In genomic region chr7:120848831-120849512, GRCm38 (mm10) we compare ENCODE assay signal across 34 mouse cellular contexts. TPM values are rescaled to one million over a fixed set of nuclear protein-coding genes. Genes with fewer than 3 reads are reported as not detected.
DNase-seq lines count a peak whose midpoint lies in the region; ATAC-seq and TF ChIP-seq lines count a peak whose summit lies in the region.
"Had no signal": no experiment of that assay in that cellular context is flagged by ENCODE, and none has a peak within 500 bp of the region (broad histone marks: within the 10 kb centered on the region; RNA-seq: fewer than 3 reads in every experiment).

No protein-coding gene starts in this region.

- peaks cover 99% of the 10 kb centered on the region for H3K36me3 ChIP-seq in erythroblast, embryonic 14.5 days (ENCODE audit: control insufficient read depth)
- H3K36me3 ChIP-seq in liver, embryonic 15.5 days (replicated peaks) = peaks cover 63% of the 10 kb centered on the region
- H3K36me3 ChIP-seq: midbrain, embryonic 10.5 days had no signal

- H3K27me3 ChIP-seq in erythroblast, embryonic 14.5 days (ENCODE audit: control insufficient read depth) = no peaks in the 10 kb centered on the region
- H3K27me3 ChIP-seq in liver, embryonic 15.5 days = no peaks in the 10 kb centered on the region
- H3K27me3 ChIP-seq: hindbrain, embryonic 13.5 days; neural tube, embryonic 15.5 days; stomach, embryonic 15.5 days had no signal

- peak overlapping the region; percentile 14 for H3K4me3 ChIP-seq in erythroblast, embryonic 14.5 days (replicated peaks)
- no peak overlapping the region for H3K4me3 ChIP-seq in liver, embryonic 15.5 days (replicated peaks)
- no peak overlapping the region for H3K4me3 ChIP-seq in left cerebral cortex, adult 2 months
- H3K4me3 ChIP-seq: forebrain, embryonic 12.5 days; heart, embryonic 13.5 days; hindbrain, embryonic 13.5 days; limb, embryonic 10.5 days; midbrain, embryonic 10.5 days; neural tube, embryonic 15.5 days; stomach, embryonic 15.5 days had no signal

- intact Hi-C loops in left cerebral cortex, postnatal 36 days (cut with DNase I) = no loop called here
- intact Hi-C loops in left cerebral cortex, adult 2 months (cut with DNase I) = no loop called here

- peaks cover 97% of the 10 kb centered on the region for H3K4me1 ChIP-seq in erythroblast, embryonic 14.5 days (ENCODE audit: control insufficient read depth)
- H3K4me1 ChIP-seq in liver, embryonic 15.5 days (replicated peaks) = peaks cover 99% of the 10 kb centered on the region

- H3K9me3 ChIP-seq in erythroblast, embryonic 14.5 days (ENCODE audit: control insufficient read depth, low read length) = no peaks in the 10 kb centered on the region
- no peaks in the 10 kb centered on the region for H3K9me3 ChIP-seq in liver, embryonic 15.5 days (replicated peaks)
- H3K9me3 ChIP-seq: forebrain, embryonic 12.5 days; heart, embryonic 13.5 days; hindbrain, embryonic 13.5 days; limb, embryonic 10.5 days; midbrain, embryonic 10.5 days; neural tube, embryonic 15.5 days; stomach, embryonic 15.5 days had no signal

- no peak for TF ChIP-seq CTCF in left cerebral cortex, adult 2 months (IDR thresholded peaks at IDR 0.05)

- peak overlapping the region; percentile 61 for H3K27ac ChIP-seq in liver, embryonic 15.5 days (replicated peaks)
- H3K27ac ChIP-seq in left cerebral cortex, adult 2 months = no peak overlapping the region
- H3K27ac ChIP-seq: forebrain, embryonic 12.5 days; heart, embryonic 13.5 days; hindbrain, embryonic 13.5 days; kidney, postnatal 0 days; limb, embryonic 10.5 days; midbrain, embryonic 10.5 days; neural tube, embryonic 15.5 days; stomach, embryonic 15.5 days had no signal

- no peak overlapping the region; the same call in 1 of the 2 replicates for H3K4me2 ChIP-seq in liver, embryonic 15.5 days
- H3K4me2 ChIP-seq: forebrain, embryonic 12.5 days; heart, embryonic 13.5 days; hindbrain, embryonic 13.5 days; neural tube, embryonic 15.5 days; stomach, embryonic 15.5 days had no signal

- ATAC-seq in erythroblast, adult 5-6 weeks (replicated peaks; ENCODE audit: low FRiP score, poor library complexity, severe bottlenecking) = no peak
- ATAC-seq in liver, embryonic 15.5 days (ENCODE audit: insufficient read depth) = no peak
- ATAC-seq: activated CD4-positive, CD25-positive, alpha-beta regulatory T cell, adult 4 months; lung, postnatal 0 days had no signal

- peak; percentile 15 for DNase-seq in CD4-positive helper T cell, adult 2 months (ENCODE audit: low read depth, low spot score)
- peak; percentile 42 for DNase-seq in induced T-regulatory cell, adult 2 months (ENCODE audit: low read depth)
- DNase-seq in left cerebral cortex, postnatal 36 days (ENCODE audit: low spot score in 2 of 2) = no peak
- no peak for DNase-seq in left cerebral cortex, adult 2 months (ENCODE audit: extremely low spot score in 1 of 2, low spot score in 2 of 2)
- DNase-seq in embryo, embryonic 10.5 days (ENCODE audit: low spot score) = no peak
- DNase-seq: adrenal gland, adult 8-10 months; cerebellum, adult 8-10 months; gastrocnemius, postnatal 14 days; heart, adult 18-20 months; heart, postnatal 14 days; layer of hippocampus, adult 9-11 months; right cerebral cortex, adult 18-20 months; right cerebral cortex, postnatal 4 days; thymus, adult 18-20 months; thymus, postnatal 36 days had no signal

- WGBS in liver, embryonic 15.5 days (ENCODE audit: insufficient replicate concordance) = 69% methylated on average over 3 of the region's 3 CpGs

- H3K9ac ChIP-seq in liver, embryonic 15.5 days = peak overlapping the region; percentile 7; the same call in 1 of the 2 replicates
- H3K9ac ChIP-seq: forebrain, embryonic 12.5 days; heart, embryonic 13.5 days; hindbrain, embryonic 13.5 days; neural tube, embryonic 15.5 days; stomach, embryonic 15.5 days had no signal

RNA-seq across cellular contexts. Expression of gene Eef2k, which starts 6.3 kb away (rescaled TPM):
- polyA plus RNA-seq in erythroblast, embryonic 14.5 days (2012) = 24.6 and 28.0 TPM in 2 replicates
- total RNA-seq in erythroblast, adult 5-6 weeks (2015; ENCODE audit: low replicate concordance) = 12.3 and 24.0 TPM in 2 replicates
- 77.4 and 97.0 TPM in 2 replicates for total RNA-seq in erythroblast, adult 5-6 weeks (2017; ENCODE audit: low replicate concordance)
- 42.8 and 50.4 TPM in 2 replicates for polyA plus RNA-seq in liver, embryonic 15.5 days (2015; fragmentation: Nextera tagmentation; extraction: Ambion mirVana)
- 10 to 100 TPM; 27.9 to 32.0 TPM for total RNA-seq in left cerebral cortex, postnatal 36 days (2021)
- total RNA-seq in left cerebral cortex, adult 2 months (2021) = 10 to 100 TPM; 34.1 to 34.4 TPM

RNA-seq across cellular contexts. Expression of gene Gm5737, which starts 36.8 kb away (rescaled TPM):
- not detected in 2 replicates for polyA plus RNA-seq in erythroblast, embryonic 14.5 days (2012)
- total RNA-seq in erythroblast, adult 5-6 weeks (2015; ENCODE audit: low replicate concordance) = not detected in 2 replicates
- total RNA-seq in erythroblast, adult 5-6 weeks (2017; ENCODE audit: low replicate concordance) = not detected in 2 replicates
- polyA plus RNA-seq in liver, embryonic 15.5 days (2015; fragmentation: Nextera tagmentation; extraction: Ambion mirVana) = not detected in 2 replicates
- not detected for total RNA-seq in left cerebral cortex, postnatal 36 days (2021)
- total RNA-seq in left cerebral cortex, adult 2 months (2021) = under 1 TPM in 1 of 2 experiments, not detected in 1; 0.27 TPM
- total RNA-seq: adrenal gland, adult 8-10 months; liver, adult 2 months had no signal
- polyA plus RNA-seq: activated CD4-positive, CD25-positive, alpha-beta regulatory T cell, adult 4 months; cortical plate, adult 2 months; embryonic facial prominence, embryonic 11.5 days; forebrain, embryonic 12.5 days; frontal cortex, adult 2 months; heart, embryonic 13.5 days; hindbrain, embryonic 13.5 days; intestine, embryonic 14.5 days; kidney, postnatal 0 days; large intestine, adult 2 months; limb, embryonic 10.5 days; liver, adult 2 months; lung, postnatal 0 days; midbrain, embryonic 10.5 days; neural tube, embryonic 15.5 days; stomach, embryonic 15.5 days had no signal

Comparison
In these comparisons a context has a peak if more than half of its experiments do, and no peak if none do; other contexts are left out.
1. DNase-seq: peak in CD4-positive helper T cell, adult 2 months (single experiment) and induced T-regulatory cell, adult 2 months (single experiment); none in left cerebral cortex, postnatal 36 days (0 of 2), left cerebral cortex, adult 2 months (0 of 2) and embryo, embryonic 10.5 days (single experiment).